Mouse (Mus musculus) c-Kit-negative CD71-positive TER-119-positive erythroid progenitor cells, embryonic 14.5 days (primary cell): Measurements from ENCODE around the gene Chtop.

Experiments used
- DNase-seq: peaks from one replicate; pipeline ENCODE4 v3.0.0-alpha.2; 2013; ENCODE audit warnings: low read depth, low spot score

The Chtop gene

GRCm38 (mm10) chr3:90465081-90465685 lies 44.1 kb downstream of the Chtop start:
- no peak for DNase-seq

- no peak for DNase-seq
These were observed 44.7 kb downstream of the Chtop start for GRCm38 (mm10) chr3:90464552-90465080.

GRCm38 (mm10) chr3:90462579-90462978 lies 46.7 kb downstream of the Chtop start:
- no peak for DNase-seq

- no peak for DNase-seq
These were observed 47.4 kb downstream of the Chtop start for GRCm38 (mm10) chr3:90461935-90462334.

- no peak for DNase-seq
These were observed 49.0 kb downstream of the Chtop start for GRCm38 (mm10) chr3:90460315-90460714.

- no peak for DNase-seq
These were observed 49.6 kb downstream of the Chtop start for GRCm38 (mm10) chr3:90459727-90460126.

GRCm38 (mm10) chr3:90454931-90455330 lies 54.4 kb downstream of the Chtop start:
- DNase-seq, result no peak

- DNase-seq, result no peak
These were observed 57.8 kb downstream of the Chtop start for GRCm38 (mm10) chr3:90451396-90452095.

GRCm38 (mm10) chr3:90450874-90451273 lies 58.4 kb downstream of the Chtop start:
- no peak for DNase-seq
